Mouse (Mus musculus): ENCODE measurements around the gene Dtx3. TPM values are rescaled to one million over a fixed set of nuclear protein-coding genes. Genes with fewer than 3 reads are reported as not detected.
A peak's percentile ranks its signal among the peaks of the same experiment; 100 is the strongest.

The Dtx3 gene
- total RNA-seq (2021) = 10 to 100 TPM; 20.0 to 27.3 TPM
- long read RNA-seq, experiment 1, transcript Dtx3-201 (6 exons, 1,944 nt) = major isoform, 10 of 18 reads
- long read RNA-seq, experiment 1, partial matches to known transcripts = 3 of 18 reads
- long read RNA-seq, experiment 1, other reads (novel, unspliced or antisense) = 3 of 18 reads
- long read RNA-seq, experiment 2, transcript Dtx3-201 (6 exons, 1,944 nt) = major isoform, 10 of 21 reads
- long read RNA-seq, experiment 2, partial matches to known transcripts = 4 of 21 reads
- long read RNA-seq, experiment 2, other reads (novel, unspliced or antisense) = 1 of 21 reads

DNA sequence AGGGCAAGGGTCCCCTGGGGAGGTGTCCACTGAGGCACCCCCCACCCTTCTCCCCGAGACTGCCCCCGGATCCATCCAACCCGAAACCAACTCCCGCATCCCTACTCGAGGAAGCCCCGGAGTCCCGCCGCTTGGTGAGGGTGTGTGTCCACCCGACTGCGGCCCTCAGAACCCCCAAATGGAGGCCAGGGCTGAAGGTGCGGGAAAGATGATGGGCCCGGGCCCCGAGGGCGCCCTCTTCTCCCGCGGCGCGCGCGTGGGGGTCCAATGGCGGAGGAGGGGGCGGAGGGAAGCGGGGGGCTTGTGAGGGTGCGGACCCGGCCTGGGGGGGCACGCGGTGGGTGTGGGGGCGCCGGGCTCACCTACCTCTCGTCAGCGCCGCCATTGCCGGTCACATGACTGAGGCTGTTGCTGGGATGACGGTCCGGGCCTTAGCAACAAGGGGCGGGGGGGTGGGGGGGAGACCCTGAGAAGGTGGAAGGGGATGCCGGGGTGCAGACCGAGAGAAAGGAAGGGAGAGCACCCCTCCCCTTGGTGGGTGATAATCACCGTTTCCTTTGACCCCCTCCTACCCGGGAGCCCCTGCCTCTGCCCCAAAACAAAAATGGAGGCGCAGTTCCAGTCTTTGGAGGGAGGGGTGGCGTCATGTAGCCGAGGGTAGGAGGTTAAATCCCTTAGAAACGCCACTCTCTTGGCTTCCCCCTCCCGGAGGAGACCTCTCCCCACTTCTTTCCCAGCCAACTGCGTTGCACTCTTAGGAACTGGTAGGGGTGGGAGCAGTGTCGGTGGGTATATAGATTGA lies at the start of gene Dtx3:
Dtx3 (minus strand) TSS at position 401 of the 802 bp plus-strand sequence.
- no peak for DNase-seq (ENCODE audit: low spot score)

DNA sequence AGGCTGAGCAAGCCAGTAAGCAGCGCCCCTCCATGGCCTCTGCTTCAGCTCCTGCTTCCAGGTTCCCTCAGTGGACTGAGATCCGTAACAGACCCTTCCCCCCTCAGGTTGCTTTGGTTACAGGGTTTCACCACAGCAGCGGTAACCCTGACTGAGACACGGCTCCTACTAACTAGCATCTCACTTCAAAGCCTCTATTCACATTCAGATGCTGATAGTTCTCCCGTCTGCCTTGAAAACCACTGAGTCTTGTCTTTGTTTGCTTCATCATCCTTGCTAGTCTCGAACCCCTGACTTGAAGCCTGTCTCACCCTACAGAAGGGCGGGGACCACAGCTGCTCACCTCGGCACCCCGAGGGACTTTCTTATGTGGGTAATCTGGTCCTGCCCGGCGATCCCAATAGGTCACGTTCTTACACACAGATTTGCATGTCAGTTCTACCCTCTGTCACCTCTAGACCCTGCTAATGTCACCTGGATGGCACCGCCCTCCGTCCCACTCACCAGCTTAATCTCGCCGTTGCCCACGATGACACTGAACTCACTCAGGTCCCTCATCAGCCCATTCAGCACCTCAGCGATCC lies 42.8 kb upstream of the Dtx3 start:
- no peak for DNase-seq (ENCODE audit: low spot score)

DNA sequence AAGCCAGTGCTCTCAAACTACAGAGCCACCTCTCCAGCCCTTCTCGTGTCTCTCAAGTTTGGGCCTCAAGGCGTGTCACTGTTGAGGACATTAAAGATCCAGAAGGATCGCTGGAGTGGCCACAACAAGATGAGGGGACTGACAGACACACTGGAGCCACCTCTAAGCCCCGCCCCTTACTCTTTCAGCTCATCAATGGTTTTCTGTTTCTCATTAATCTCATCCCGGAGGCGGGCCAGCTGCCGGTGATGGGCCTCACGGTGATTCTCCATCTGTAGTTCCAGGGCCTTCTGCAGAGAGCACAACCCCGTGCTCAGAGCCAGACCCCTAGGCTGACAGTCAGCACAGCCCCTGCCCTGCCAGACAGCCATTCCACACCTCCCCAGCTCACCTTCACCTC lies 41.0 kb upstream of the Dtx3 start:
- DNase-seq (ENCODE audit: low spot score) = no peak

DNA sequence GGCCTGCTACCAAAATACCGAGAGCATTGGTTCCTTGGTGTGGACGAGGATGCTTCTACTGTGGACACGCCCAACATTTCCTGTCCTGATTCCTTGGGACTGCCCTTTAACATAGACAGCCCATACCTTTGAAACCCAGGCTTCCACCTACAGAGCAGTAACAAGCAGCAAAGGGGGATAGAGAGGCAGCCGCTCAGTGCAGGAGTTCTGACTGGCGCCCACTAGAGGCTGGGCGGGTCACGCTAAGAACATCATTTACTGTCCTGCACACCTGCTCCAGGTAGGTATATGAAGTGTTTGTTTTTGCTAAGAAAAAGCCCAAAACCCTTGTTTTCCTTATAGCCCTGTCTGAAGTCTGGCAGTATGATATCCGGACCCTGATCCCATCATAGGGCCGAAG lies 37.6 kb upstream of the Dtx3 start:
- DNase-seq (ENCODE audit: low spot score) = no peak

DNA sequence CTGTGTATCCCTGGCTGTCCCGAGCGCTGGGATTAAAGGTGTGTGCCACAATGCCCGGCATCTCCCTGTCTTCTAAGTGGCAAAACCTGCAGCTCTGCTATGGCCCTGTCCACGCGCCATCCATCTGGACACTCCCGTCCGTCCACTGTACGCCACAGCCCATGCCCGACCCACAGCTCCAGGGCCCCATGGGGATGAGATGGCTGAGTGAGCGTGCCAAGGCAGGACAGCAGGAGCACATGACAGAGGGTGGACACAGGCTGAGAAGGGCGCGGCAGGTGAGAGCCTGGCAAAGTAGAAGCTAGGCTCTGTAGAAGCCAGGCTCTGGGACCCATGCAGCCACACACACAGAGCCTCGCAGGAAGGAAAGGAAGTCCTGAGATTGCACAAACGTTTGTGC lies 36.2 kb upstream of the Dtx3 start:
- no peak for DNase-seq (ENCODE audit: low spot score)

DNA sequence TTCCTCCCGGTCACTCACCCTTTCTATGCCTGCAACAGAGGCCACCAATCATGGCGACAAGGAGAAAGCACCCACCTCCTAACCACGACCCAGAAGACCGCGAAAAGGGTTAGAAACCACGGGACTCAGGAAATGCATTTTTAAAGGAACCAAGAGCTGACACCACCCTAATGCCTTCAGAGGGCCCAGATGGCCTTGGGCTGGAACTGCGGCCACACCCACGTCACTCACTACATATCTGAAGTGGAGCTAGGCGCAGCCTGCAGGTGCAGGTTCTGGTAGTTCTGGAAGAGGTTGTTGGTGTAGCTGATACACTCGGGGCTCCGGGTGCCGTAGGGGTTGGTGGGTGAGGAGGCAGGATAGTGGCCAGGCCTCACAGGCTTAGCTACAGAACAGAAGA lies 35.2 kb upstream of the Dtx3 start:
- no peak for DNase-seq (ENCODE audit: low spot score)

DNA sequence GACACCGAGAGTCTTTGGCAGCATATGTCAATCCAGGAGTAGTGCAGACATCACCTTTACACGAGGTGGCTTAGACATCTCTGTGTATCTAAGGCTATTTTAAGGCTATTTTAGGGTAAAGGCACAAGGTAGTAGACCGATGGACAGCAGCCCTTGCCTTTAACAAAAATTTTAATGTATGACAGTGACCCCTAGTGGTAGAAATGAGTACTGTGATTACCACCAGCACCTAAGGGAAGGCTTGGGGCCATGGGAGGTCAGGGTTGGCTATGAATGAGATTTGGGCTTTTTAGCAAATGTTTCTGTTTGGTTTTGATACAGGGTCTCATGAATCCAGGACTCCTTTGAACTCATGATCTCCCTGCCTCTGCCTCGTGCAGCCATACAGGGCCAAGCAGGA lies 33.4 kb upstream of the Dtx3 start:
- peak; percentile 81 for DNase-seq (ENCODE audit: low spot score)

DNA sequence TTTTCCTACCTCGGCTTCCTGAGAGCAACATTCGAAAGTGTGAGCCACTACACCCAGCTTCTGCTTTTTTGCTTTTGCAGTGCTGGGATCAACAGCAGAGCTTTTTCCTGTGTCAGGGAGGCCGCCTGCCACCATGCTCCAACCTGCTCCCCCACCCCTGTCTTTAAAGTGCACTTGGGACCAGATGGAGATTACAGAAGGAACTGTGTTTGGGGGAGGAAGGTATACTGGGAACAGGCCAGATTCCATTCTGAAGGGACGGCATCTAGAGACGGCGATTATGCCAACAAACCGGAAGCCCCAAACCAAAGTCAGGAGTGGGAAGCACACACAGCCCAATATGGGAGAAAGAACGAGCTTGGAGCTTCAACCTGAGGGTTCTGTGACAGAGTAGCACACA lies 31.6 kb upstream of the Dtx3 start:
- DNase-seq (ENCODE audit: low spot score) = no peak

DNA sequence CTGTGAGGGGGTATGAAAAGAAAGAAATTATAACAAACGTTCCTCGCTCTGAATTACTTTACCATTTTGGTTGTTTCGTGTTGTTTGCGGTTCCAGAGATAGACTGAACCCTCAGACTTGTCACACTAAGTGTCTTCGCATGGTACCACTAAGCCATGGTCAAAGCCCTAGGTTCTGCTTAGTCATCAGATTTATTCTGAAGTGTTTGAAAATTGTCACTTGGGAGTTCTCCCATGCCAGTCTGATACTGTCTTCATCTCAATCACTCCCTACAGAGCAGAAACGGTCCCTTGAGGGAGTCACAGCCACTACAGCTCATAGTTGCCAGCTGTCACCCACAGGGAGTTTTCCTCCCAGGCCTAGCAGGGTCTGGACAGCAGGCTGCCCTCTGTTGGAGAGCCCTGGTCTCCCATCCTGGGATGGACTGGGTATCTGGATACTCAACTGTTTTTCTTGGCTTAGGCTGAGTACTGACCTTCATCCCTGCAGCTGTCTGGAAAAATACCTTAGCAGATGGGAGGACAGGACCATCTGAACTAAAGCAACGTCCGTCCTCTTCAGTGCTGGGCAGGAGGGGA lies 30.9 kb upstream of the Dtx3 start:
- no peak for DNase-seq (ENCODE audit: low spot score)

DNA sequence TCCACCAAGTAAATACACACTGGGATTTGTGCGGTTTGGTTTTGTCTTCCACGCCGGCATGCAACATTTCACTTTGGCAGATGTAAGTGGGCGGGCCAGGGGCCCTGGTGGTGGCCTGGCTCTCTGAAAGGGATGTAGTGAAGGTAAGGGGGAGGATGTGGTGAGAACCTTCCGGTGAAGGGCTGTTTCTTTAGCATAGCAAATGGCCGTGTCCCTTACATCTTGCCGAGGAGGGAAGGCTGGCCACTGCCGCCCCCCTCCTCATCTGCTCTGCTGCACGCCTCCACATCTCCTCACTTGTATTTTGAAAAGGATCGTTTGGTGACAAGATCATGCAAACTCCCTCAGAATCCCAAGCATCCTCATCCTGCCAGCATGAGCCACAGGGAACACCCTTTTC lies 30.2 kb upstream of the Dtx3 start:
- DNase-seq (ENCODE audit: low spot score) = no peak

DNA sequence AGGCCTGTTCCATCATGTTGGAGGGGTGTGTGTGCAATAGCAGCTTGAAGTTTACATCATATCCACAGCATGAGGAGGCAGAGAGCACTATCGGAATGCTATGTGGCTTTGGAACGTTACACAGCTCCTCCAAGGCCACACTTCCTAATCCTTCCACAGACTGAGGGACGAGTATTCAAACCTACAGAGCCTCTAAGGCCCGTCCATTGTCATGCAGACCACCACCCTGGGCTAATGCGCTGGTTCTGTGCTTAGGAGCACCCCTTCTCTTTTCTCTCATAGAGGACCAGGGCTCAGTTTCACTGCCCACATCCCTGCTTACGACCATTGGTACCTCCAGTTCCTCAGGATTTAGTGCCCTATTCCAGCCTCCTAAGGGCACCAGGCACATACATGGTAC lies 29.7 kb upstream of the Dtx3 start:
- no peak for DNase-seq (ENCODE audit: low spot score)

DNA sequence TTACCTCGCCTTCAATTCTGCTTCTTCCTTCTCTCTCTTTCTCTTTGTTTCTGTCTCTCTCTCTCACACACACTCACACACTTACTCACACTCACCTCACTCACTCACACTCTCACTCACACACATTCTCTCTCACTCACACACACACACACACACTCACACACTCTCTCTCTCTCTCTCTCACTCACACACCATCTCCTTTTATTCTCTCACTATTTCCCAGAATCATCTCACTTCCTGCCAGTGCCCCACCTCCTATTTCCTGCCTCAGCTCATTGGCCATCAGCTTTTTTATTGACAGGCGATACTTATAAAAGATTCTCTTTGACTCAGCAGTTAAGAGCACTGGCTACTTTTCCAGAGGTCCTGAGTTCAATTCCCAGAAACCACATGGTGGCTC lies 22.8 kb upstream of the Dtx3 start:
- DNase-seq (ENCODE audit: low spot score) = no peak

DNA sequence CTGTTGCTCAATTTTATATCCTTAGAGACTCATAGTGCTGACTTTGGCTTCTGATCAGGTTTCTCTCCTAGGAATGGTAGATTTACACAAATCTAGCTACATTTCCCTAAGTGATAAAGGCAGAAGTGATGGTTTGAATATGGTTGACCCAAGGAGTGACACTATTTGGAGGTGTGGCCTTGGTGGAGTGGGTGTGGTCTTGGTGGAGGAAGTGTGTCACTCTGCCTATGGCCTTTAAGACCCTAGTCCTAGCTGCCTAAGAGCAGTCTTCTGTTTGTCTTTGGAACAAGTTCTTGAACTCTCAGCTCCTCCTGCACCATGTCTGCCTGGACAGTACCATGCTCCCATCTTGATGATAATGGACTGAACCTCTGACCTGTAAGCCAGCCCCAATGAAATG lies 21.6 kb upstream of the Dtx3 start:
- no peak for DNase-seq (ENCODE audit: low spot score)

DNA sequence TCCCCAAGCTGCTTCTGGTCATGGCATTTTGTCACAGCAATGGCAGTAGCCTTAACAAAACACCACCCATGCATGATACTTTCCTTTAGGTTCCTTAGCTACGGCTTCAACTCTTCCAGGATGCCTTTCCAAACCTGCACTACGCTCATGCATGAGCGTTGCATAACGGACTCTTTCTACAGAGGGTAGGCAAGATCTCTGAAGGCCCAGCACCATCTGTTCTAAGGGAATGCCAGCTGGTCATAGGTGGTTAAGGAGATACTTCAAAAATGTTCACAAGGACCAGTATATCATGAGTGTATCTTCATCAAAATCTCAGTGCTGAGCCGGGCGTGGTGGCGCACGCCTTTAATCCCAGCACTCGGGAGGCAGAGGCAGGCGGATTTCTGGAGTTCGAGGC lies 20.9 kb upstream of the Dtx3 start:
- DNase-seq (ENCODE audit: low spot score) = no peak

DNA sequence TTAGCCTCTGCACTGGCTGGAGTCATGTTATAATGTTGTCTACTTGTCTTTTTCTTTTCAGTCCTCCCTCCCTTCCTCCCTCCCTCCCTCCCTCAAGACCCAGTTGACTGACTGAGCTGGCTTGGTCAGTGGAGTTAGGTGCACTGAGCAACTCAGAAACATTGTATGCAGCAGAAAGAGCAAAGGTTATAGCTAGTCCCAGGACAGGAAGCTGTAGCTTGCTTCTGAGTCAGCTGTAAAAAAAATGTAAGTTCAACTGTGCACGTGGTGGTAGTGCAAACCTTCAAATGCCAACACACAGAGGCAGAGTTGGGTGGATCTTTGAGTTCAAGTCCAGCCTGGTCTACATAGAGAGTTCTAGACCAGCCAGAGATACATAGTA lies 18.9 kb upstream of the Dtx3 start:
- DNase-seq (ENCODE audit: low spot score) = no peak

DNA sequence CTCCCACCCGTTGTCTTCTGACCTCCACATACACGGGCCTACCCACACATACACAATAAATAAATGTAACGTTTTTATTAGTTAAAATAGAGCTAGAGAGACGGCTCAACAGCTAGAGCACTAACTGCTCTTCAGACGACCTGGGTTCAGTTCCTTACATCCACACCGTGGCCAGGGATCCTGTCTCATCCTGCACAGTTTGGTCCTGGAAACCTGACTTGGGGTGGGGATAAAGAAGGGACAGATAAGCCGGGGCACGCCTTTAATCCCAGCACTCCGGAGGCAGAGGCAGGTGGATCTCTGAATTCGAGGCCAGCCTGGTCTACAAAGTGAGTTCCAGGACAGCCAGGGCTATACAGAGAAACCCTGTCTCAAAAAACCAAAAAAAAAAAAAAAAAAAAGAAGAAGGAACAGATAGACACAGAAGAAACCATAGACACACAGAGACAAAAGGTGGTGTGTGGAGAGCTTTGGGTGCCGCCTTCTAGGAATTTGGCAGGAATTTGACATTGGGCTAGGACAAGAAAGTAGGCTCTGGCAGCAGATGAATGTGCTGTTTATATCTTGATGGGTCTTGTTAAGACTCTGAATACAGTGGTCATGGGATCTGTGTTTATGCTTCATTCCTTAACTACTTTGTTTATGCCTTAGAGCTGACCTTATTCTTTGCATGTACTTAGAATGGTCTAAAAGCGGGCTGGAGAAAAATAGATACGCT lies 18.3 kb upstream of the Dtx3 start:
- no peak for DNase-seq (ENCODE audit: low spot score)

DNA sequence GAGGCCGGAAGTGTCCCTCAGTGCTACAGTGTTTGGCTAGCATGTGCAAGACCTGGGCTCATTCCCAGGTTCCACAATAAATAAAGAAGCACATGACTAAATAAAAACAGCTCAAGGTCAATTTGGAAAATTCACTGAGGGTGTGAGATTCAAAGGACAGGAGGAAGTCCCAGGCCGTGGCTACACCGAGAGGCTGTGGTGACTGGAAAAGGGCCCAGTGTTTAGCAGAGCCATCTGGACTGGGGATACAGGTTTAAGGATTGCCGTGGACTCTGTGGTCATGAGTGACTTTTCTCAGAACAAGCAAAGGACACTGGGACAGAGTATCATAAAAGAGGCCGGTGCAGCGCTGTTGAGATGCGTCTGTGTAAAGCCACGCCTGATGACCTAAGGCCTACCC lies 17.7 kb upstream of the Dtx3 start:
- DNase-seq (ENCODE audit: low spot score) = no peak

DNA sequence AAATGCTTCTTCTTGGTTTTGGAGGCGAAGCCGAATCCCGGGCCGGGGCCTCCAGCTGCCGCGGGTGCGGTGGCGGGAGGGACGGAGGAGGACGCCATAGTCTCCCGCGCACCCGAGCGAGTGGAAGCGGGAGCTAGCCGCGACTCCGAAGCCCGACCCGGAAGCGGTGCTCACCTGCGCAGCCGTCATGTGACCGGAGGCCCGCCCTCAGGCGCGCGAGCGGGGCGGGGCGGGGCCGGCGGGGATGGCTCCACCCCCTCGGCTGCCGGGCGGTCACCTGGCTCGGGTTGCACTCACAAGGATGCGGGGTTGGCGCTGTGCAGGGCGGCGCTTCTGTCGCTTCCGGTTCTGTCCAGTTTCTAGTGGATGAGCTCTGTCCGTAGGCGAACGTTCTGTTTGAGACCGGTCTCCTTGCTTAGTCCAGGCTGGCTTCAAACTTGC lies 15.9 kb upstream of the Dtx3 start, which contains the start of gene Pip4k2c:
Pip4k2c (minus strand) TSS at position 172 of the 441 bp plus-strand sequence.
- peak; percentile 88 for DNase-seq (ENCODE audit: low spot score)

DNA sequence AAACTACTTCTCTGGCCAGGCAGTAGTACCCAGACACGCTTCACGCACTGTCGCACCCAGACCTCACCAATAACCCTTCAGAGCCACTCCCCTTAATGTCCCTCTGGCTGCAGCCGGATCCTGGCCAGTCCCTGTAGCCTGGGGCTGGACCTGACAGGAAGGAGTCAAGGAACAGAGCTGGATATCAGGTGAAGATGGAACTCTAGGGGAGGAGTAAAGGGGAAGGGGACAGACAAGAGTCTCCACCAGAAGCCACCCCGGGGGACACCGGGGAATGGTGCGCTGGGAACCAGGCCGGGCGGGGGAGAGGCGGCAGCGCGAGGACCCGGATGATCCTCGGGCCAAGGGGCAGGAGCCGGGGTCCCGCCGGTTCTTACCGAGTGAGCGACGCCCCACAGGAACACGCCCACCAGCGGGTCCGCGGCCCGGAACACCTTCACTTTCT lies 15.5 kb upstream of the Dtx3 start:
- DNase-seq (ENCODE audit: low spot score) = no peak

DNA sequence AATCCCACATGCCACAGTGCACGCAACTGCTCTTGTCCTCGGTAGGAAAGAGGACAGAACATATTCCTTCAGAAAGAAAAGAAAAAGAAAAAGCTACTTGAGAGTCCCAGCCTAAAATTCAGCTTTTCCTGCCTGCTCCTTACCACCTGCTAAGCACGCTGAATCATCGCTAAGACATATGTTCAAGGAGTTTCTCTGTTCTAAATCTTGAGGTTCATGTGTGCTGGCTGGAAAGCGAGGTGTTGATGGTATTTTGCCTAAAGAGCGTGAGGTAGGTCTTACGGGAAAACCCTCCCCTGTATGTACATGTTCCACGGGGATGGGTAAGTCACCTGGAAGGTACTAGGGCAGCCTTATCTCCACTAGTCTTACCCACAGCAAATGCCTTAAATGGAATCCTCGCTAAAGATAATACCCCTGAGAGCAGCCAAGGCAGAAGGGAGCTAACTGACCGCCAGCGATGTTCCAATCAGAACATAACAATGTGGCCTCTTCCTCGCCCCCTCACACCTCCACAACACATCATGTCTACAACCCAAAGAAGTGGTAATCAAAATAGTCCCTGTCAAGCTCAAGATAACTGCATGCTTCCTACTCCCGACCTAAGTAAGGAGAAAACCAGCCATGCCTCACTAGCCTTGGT lies 14.5 kb upstream of the Dtx3 start:
- DNase-seq (ENCODE audit: low spot score) = no peak

DNA sequence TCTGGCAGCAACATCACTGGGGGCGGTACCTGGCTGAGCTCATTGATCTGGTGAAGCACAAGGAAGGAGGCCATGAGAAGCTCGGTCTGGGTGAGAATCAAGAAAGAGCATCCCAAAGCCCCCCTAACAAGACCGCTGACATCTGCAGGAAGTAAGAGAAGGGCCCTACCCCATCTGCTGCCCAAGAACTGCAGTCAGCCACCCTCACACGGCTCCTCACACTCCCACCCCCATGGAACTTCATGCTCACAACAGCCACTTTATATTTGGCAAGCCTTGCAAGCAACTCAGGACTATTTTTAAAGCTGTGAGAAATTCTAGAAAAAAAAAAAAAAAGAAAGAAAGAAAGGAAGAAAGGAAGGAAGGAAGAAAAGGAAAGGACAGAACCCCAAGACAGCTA lies 13.4 kb upstream of the Dtx3 start:
- no peak for DNase-seq (ENCODE audit: low spot score)

Data from gastrocnemius, adult 18-20 months (tissue).